Mouse (Mus musculus) E14TG2a.4 (cell line): ENCODE measurements at regions not wholly inside any gene's neighbourhood (a gene's known extent, or its start where the extent isn't known, plus 50 kb on each side); places are given as distances from the start of the nearest gene placed in this dataset.

Experiments
- CTCF ChIP-seq: conservative IDR thresholded peaks from 2 replicates; pipeline ENCODE4 v1.5.1; 2014; ENCODE audit warnings: low read length
- NANOG ChIP-seq: IDR thresholded peaks from 2 replicates; pipeline ENCODE4 v1.6.1; 2014; ENCODE audit warnings: borderline replicate concordance, low read length, mixed read lengths
- POU5F1 ChIP-seq: IDR thresholded peaks from 2 replicates; pipeline ENCODE4 v1.6.1; 2014; ENCODE audit warnings: low read length, borderline replicate concordance

- TF ChIP-seq CTCF (no peak), POU5F1 (no peak), NANOG (no peak)
Measured at GRCm38 (mm10) chr3:34561709-34562108, 88.5 kb upstream of the Sox2 start.
